Mouse (Mus musculus) kidney, adult 2 months (tissue): ENCODE data around the gene Dcakd.

Source experiments
- CTCF ChIP-seq: fragments of 200-500 bp; conservative IDR thresholded peaks from 2 replicates; pipeline ENCODE4 v1.5.1; 2011; ENCODE audit warnings: low read depth, mild to moderate bottlenecking, control low read depth, low read length, moderate library complexity, mixed read lengths; ENCODE audit not compliant: insufficient read depth, insufficient read length
- POLR2A ChIP-seq: fragments of 200-500 bp; IDR thresholded peaks from one replicate; pipeline ENCODE4 v1.6.1; 2011; ENCODE audit warnings: low read depth, low read length, control low read depth

DNA sequence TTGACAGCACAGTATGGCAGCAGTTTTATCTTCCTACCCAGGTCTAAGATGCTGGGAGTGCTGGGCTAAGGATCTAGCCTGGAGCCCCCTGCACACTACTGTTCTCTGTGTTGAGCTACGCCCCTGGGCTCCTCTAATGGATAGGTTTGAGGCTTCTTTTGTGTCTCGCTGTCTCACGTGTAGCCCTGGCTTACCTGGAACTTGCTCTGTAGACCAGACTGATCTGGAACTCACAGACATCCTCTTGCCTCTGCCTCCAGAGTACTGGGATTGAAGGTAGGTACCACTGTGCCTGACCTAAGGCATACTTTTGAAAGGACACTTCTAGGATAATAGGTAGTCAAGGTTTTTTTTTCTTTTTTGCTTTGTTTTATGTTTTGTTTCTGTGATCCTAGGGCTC, 15.8 kb upstream of the Dcakd start:
- TF ChIP-seq POLR2A (no peak), CTCF (no peak)
